Mouse (Mus musculus): Measurements from ENCODE around the gene Gm26566.
"Not testable (repeated sequence)": the region's sequence is repeated elsewhere in the genome, so short reads cannot be mapped to it uniquely, and the experiment has no call there.

Gene Gm26566

GRCm38 (mm10) chr4:88739036-88739435, 17.4 kb downstream of the Gm26566 start:
- no peak for DNase-seq

DNA sequence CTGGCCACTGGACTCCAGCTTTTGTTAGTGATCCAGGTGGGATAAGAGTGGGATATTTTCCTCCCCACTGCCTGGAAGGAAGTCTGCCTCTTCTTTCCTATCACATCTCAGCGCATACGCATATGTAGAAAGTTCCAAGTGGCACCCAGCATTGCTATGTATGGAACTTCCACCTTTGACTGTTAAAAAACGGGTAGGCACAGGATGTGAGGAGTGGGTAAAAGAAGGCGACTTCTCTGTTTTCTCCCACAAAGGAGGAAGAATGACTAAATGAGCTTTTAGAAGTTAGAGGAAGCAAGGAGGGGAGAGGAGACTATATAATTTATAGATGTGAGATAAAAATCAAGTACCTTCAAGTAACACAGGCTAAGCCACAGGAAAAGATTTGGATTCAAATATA, 19.8 kb downstream of the Gm26566 start:
- no peak for DNase-seq

GRCm38 (mm10) chr4:88742771-88743371, 21.3 kb downstream of the Gm26566 start:
- no peak for DNase-seq

DNA sequence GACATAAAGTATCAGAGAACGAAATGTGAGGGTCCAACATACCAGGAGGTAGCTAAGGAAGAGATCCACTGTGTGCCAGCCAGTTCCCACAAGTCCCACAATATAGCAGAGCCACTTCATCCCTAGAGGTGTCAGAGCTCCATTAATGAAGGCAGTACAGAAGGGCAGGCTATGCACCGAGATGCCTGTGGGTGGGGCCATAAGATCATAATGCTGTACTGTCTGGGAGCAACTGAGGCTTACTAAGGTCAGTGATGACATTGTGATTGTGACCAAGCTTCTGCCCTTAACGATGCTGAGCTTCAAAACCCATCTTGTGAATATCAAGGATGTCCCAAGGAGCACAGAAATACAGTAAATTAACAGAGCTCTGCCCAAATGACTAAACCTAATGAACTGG, 22.6 kb downstream of the Gm26566 start:
- no peak for DNase-seq

DNA sequence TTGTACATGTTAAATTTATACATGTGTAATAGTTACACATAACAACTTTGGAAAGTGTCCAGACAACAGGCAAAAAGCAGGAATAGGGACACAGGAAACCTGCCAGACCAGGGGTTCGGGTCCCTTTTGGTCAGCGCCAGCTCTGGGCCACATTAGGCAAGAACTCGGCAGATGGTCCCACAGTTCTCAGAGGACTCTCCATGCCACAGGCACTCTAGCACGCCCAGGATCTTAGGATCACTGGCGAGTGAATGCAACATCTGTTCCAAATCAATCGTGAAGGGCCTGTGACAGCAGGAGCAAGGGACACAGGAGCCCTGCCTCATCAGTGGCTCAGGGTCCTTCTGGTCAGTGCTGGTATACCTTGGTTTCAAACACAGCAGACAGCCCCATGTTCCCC, 28.3 kb downstream of the Gm26566 start:
- DNase-seq, result no peak

GRCm38 (mm10) chr4:88754818-88755340, 33.3 kb downstream of the Gm26566 start, which contains the start of gene Gm13271:
Gm13271 (plus strand) TSS chr4:88754868.
- peak; percentile 67 to 75 for DNase-seq

GRCm38 (mm10) chr4:88756581-88757513, 35.2 kb downstream of the Gm26566 start:
- peak in 1 of 2 experiments; percentile 20 for DNase-seq

- peak; percentile 90 to 93 for DNase-seq
These were observed 36.0 kb downstream of the Gm26566 start for GRCm38 (mm10) chr4:88757628-88758031.

DNA sequence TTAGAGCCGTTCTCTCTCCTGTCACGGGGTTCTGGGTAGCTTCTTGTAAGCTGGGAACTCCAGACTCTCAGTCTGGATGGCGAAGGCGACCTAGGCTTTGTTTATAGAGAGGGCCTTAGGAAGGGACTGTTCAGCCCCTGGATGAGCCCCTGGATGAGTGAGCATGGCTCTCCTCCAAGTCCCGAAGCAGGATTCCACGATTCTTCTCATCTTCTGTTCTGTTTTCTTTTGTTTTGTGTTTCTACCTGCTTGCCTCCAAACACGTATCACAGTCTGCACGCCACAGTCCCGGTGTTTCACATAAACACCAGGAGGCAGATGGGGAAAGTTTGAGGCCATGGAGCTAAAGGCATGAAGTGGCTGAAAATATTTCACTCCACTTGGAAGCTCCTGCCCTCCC, 37.1 kb downstream of the Gm26566 start:
- not testable (repeated sequence) for DNase-seq

GRCm38 (mm10) chr4:88759610-88760268, 38.1 kb downstream of the Gm26566 start, which contains the start of gene Gm13283:
Gm13283 (plus strand) TSS chr4:88760119.
- peak; percentile 37 to 39 for DNase-seq

GRCm38 (mm10) chr4:88760431-88760830, 38.8 kb downstream of the Gm26566 start:
- DNase-seq, result peak; percentile 71 to 79

GRCm38 (mm10) chr4:88761776-88762175, 40.2 kb downstream of the Gm26566 start:
- peak; percentile 61 to 65 for DNase-seq

GRCm38 (mm10) chr4:88762341-88762740, 40.7 kb downstream of the Gm26566 start:
- peak in 1 of 2 experiments; percentile 33 for DNase-seq

- DNase-seq, result peak; percentile 47 to 55
These were observed 41.9 kb downstream of the Gm26566 start for GRCm38 (mm10) chr4:88763384-88764018.

Measured in cerebellum, postnatal 25 days (tissue).